Mouse (Mus musculus) telencephalon, adult 2 months (tissue): ENCODE results near the gene Sp110.
"Not testable (repeated sequence)": the region's sequence is repeated elsewhere in the genome, so short reads cannot be mapped to it uniquely, and the experiment has no call there.

Experiments
- DNase-seq: peaks from one replicate; pipeline ENCODE4 v3.0.0-alpha.2; 2011; ENCODE audit warnings: low read depth, low spot score

Gene Sp110

GRCm38 (mm10) chr1:85598271-85599012 lies at the start of gene Sp110:
Sp110 (minus strand) TSS chr1:85598817.
- not testable (repeated sequence) for DNase-seq

- not testable (repeated sequence) for DNase-seq
These were observed 39.5 kb upstream of the Sp110 start for GRCm38 (mm10) chr1:85638144-85638543.

GRCm38 (mm10) chr1:85636936-85637335 lies 38.3 kb upstream of the Sp110 start:
- DNase-seq: not testable (repeated sequence)

- not testable (repeated sequence) for DNase-seq
These were observed 20.1 kb upstream of the Sp110 start for GRCm38 (mm10) chr1:85618689-85619088.

GRCm38 (mm10) chr1:85617161-85617560 lies 18.5 kb upstream of the Sp110 start:
- not testable (repeated sequence) for DNase-seq

- not testable (repeated sequence) for DNase-seq
These were observed 17.2 kb upstream of the Sp110 start for GRCm38 (mm10) chr1:85615819-85616218.

GRCm38 (mm10) chr1:85615096-85615495 lies 16.5 kb upstream of the Sp110 start:
- DNase-seq: not testable (repeated sequence)

GRCm38 (mm10) chr1:85610581-85610980 lies 12.0 kb upstream of the Sp110 start:
- DNase-seq: not testable (repeated sequence)

- not testable (repeated sequence) for DNase-seq
These were observed 9.7 kb upstream of the Sp110 start for GRCm38 (mm10) chr1:85608361-85608760.

- not testable (repeated sequence) for DNase-seq
These were observed 5.7 kb upstream of the Sp110 start for GRCm38 (mm10) chr1:85604341-85604740.

- not testable (repeated sequence) for DNase-seq
These were observed 2.2 kb upstream of the Sp110 start for GRCm38 (mm10) chr1:85600794-85601193.

- not testable (repeated sequence) for DNase-seq
These were observed 1.5 kb upstream of the Sp110 start, which contains the start of gene Sp140 for GRCm38 (mm10) chr1:85600078-85600477. Sp140 (plus strand) TSS chr1:85600378.

- DNase-seq: not testable (repeated sequence)
These were observed 6.1 kb downstream of the Sp110 start for GRCm38 (mm10) chr1:85592526-85592925.

- DNase-seq: not testable (repeated sequence)
These were observed 9.9 kb downstream of the Sp110 start for GRCm38 (mm10) chr1:85588697-85589096.

- DNase-seq: not testable (repeated sequence)
These were observed 17.1 kb downstream of the Sp110 start for GRCm38 (mm10) chr1:85581518-85581917.

- DNase-seq: not testable (repeated sequence)
These were observed 18.0 kb downstream of the Sp110 start for GRCm38 (mm10) chr1:85580578-85580977.

- not testable (repeated sequence) for DNase-seq
These were observed 18.5 kb downstream of the Sp110 start for GRCm38 (mm10) chr1:85580148-85580534.

GRCm38 (mm10) chr1:85579199-85580147 lies 19.1 kb downstream of the Sp110 start:
- not testable (repeated sequence) for DNase-seq

GRCm38 (mm10) chr1:85578372-85579010 lies 20.1 kb downstream of the Sp110 start:
- not testable (repeated sequence) for DNase-seq

- DNase-seq: not testable (repeated sequence)
These were observed 23.2 kb downstream of the Sp110 start, which contains the start of gene G530012D18Rik for GRCm38 (mm10) chr1:85575376-85575775. G530012D18Rik (plus strand) TSS chr1:85575676.

GRCm38 (mm10) chr1:85573554-85573953 lies 25.1 kb downstream of the Sp110 start:
- not testable (repeated sequence) for DNase-seq
